Mouse (Mus musculus) Patski (cell line): Measurements from ENCODE around the gene Phka1. TPM values are rescaled to one million over a fixed set of nuclear protein-coding genes. Genes with fewer than 3 reads are reported as not detected.
"Not testable (repeated sequence)": the region's sequence is repeated elsewhere in the genome, so short reads cannot be mapped to it uniquely, and the experiment has no call there.

Experiments used
- ATAC-seq: fragments of 100-300 bp; one replicate; pipeline ENCODE4 v1.8.0; 2021
- CTCF ChIA-PET: fragments of 350-600 bp; sonication (Branson Sonifier 250); formaldehyde crosslinking; loops from one replicate; lab custom pipeline; 2022; ENCODE audit warnings: inconsistent platforms; lab: Charles Lee
- POLR2A ChIA-PET: fragments of 350-600 bp; sonication (Branson Sonifier 250); formaldehyde crosslinking; loops from one replicate; lab custom pipeline; 2022; ENCODE audit warnings: antibody characterized with exemption, inconsistent platforms; lab: Charles Lee
- DNase-seq: peaks from one replicate; pipeline ENCODE4 v3.0.0-alpha.2; 2011; ENCODE audit warnings: low read depth, low spot score
- H3K27me3 ChIP-seq: fragments of 371-371 bp; one replicate; pipeline ENCODE4 v1.5.1; 2021
- CTCF ChIP-seq: fragments of 100-300 bp; IDR thresholded peaks from one replicate; pipeline ENCODE4 v1.5.1; 2021
- in situ Hi-C: fragments of 300-500 bp; cut with MboI; formaldehyde crosslinking; loops from 3 replicates; pipeline ENCODE4 v1.11.1; 2018; ENCODE audit warnings: low pct_unique_long_range_greater_than_20kb, mixed read lengths
- polyA plus RNA-seq: library from polyadenylated mRNA; unstranded; gene quantifications from one replicate; pipeline ENCODE4 v1.2.3, GENCODE M21; 2021

Phka1 gene
- polyA plus RNA-seq, result 18.3 TPM

DNA sequence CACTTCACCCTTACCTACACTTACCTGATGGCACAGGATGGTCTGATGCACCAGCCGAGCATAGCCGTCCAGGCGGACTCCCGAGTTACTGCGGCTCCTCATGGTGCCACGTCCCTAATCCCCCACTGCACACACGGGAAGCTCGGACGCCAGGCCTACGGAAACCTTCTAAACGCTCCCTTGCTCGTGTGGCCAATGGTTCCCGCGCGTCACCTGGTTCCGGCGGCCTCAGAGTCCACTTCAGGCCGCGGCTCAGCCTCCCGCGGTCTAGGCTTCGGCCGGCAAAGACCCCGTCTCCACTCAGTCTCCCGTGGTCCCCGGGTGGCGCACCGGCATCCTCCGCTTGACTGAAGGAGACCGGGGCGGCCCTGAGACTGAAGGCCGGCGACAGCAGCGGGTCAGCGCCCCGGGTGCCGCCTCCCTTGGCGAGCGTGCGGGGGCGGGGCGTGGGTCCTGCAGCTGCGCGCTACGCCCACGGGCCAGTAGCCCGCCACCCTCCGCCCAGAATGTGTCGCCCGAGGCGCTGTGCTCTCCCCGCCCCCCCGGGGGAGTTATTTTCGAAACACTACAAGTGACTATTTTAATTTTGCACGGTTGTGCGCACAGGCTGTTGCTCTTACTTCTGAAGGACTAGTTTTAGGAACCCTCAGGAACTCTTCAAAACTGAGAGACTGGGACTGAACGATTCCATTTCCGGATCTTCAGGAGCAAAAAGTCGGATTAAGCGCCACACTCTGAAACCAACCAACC lies at the start of gene Phka1:
Gene Phka1 (minus strand): TSS at position 424 of the 750 bp plus-strand sequence.
- TF ChIP-seq CTCF, result no peak
- DNase-seq, result no peak
- ATAC-seq, result peak; percentile 86
- ChIA-PET POLR2A (interaction anchor here (0.6 kb wide), 2 partner anchors 15 to 67 kb away, joined by 3 to 7 read pairs; no protein-coding TSS in a partner anchor), CTCF (interaction anchor here (1.3 kb wide), 1 partner anchor 16 kb away, joined by 3 read pairs; no protein-coding TSS in a partner anchor)
- in situ Hi-C loops, result no loop called here
- H3K27me3 ChIP-seq, result peaks cover 25% of the 10 kb centered on the region

DNA sequence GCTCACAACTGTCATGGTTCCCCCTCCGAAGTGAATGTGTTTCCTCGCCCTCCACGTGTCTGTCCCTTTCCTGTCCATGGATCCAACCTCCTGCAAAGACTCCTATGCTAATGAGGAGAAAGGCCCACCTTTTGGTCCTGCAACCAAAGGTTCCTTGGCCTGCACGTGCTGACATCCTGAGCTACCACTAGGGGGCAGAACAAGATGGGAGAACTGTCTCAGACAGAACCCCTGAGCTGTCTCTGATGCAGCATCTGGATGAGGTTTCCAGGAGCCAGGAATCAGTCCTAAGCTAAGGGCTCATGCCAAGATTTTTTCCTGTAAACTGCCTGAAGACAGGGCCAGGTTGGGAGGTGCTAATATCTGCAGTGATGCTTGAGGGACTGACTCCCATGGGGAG lies 45.2 kb upstream of the Phka1 start:
- peak; percentile 31 for ATAC-seq

DNA sequence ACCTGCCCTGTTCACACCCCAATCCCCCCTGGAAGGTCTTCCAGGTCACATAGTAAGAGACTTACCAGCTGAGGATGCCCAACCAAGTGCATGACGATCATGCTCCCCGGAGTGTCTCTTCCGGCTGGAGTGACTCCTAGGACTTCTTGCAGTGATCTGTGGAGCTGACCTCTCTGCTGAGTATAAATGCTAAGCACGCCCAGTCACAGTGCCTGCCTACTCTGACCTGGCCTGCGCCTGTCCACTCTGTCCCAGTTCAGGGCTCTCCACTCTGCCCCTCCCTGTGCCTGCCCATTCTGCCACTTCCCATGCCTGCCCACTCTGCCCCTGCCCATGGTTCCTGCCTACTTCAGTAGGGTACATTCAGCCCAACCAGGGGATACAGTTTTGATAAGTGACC lies 42.8 kb upstream of the Phka1 start, which contains the start of gene Gm3880:
Gene Gm3880 (minus strand): TSS at position 101 of the 400 bp plus-strand sequence.
- in situ Hi-C loops, ATAC-seq, H3K27me3 ChIP-seq, DNase-seq, CTCF ChIA-PET, POLR2A ChIA-PET: not testable (repeated sequence)

More for the DNA sequence above, 45.2 kb upstream of the Phka1 start:
- H3K27me3 ChIP-seq, in situ Hi-C loops, POLR2A ChIA-PET, CTCF ChIA-PET, DNase-seq: not testable (repeated sequence)
- peak; percentile 24 for TF ChIP-seq CTCF

DNA sequence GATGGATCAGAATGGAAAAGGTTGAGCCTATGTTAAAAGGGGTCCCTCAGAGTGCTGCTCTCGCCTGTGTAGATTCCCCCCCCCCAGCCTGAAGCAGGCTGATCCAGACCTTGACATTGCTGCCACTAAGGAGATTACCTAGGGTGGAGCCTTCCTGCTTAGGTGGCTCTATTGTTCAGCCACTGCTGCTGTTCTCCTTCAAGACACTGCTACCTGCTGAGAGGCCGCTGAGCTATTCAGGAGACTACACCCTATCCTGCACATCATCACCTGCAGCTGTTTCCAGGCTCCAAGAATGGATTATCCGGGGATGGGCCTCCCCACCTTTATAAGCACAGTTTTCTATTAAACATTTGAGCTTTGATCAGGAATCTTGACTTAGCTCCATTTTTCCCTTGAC lies 40.7 kb upstream of the Phka1 start:
- CTCF ChIA-PET, POLR2A ChIA-PET, H3K27me3 ChIP-seq, ATAC-seq, in situ Hi-C loops, DNase-seq: not testable (repeated sequence)

DNA sequence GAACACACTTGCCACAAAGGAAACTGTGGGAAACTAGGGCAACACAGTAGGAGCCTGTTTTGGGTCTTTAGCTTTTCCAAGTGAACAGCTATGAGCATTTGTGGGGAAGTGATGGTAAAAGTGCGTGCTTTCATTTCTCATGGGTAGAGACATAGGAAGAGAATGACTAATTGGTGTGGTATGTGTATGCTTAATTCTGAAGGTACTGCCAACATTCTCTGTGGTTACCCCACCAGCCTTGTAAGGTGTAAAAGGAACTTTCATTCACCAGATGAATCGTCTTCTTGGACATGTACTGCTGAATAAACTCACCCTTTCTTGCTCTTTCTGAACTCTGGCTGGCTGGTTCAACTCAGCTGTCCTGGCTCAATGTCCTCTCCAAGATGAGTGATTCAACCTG lies 22.6 kb upstream of the Phka1 start:
- in situ Hi-C loops, result no loop called here
- no peak for TF ChIP-seq CTCF
- no peak for DNase-seq
- H3K27me3 ChIP-seq, result no peaks in the 10 kb centered on the region
- POLR2A ChIA-PET, result no interaction called here
- no peak for ATAC-seq
- CTCF ChIA-PET, result no interaction called here

DNA sequence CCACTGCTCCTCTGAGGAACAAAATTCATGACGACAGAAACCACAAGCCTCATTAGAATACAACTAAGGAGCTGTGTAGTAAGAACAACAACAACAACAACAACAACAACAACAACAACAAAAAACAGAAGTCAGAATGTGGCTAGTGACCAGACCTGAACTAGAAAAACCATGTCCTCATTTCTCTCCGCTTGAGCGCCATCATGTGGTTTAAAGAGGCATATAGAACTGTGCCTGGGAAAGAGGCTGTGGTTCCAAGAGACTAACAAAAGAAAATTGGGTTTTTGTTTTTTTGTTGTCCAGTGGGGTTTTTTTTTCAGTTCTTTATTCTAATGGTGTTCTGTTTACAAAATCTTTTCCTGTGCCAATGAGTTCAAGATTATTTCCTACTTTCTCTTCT lies 16.7 kb upstream of the Phka1 start:
- ATAC-seq, result no peak
- CTCF ChIA-PET, result interaction anchor here (0.9 kb wide), 1 partner anchor 16 kb away, joined by 3 read pairs; the partner anchor contains the start of gene Phka1

DNA sequence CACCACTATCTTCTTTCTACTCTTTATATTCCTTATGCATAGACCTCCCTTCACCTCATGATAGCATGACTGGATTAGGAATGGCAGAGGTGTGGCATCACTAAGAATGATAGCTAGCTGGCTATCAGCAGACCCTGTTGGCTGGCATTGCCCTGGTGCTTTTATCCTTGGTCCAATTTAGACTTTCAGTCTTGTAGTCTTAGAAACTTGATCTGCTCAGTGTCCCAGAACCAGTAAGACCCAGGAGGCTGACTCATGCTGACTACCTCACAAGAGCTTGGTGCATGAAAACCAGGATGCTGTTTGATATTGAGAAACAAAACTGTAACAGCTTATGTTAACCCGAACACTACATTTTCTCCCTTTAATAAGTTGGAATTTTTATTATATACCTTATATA lies 1.6 kb upstream of the Phka1 start:
- no peak for TF ChIP-seq CTCF
- ATAC-seq (peak; percentile 63), DNase-seq (no peak)
- POLR2A ChIA-PET, result no interaction called here
- in situ Hi-C loops, result no loop called here
- peaks cover 31% of the 10 kb centered on the region for H3K27me3 ChIP-seq
- CTCF ChIA-PET, result no interaction called here

More for the DNA sequence above, 16.7 kb upstream of the Phka1 start:
- no peak for DNase-seq
- H3K27me3 ChIP-seq, result peaks cover 12% of the 10 kb centered on the region
- TF ChIP-seq CTCF, result peak; percentile 57
- in situ Hi-C loops, result no loop called here
- POLR2A ChIA-PET, result no interaction called here

DNA sequence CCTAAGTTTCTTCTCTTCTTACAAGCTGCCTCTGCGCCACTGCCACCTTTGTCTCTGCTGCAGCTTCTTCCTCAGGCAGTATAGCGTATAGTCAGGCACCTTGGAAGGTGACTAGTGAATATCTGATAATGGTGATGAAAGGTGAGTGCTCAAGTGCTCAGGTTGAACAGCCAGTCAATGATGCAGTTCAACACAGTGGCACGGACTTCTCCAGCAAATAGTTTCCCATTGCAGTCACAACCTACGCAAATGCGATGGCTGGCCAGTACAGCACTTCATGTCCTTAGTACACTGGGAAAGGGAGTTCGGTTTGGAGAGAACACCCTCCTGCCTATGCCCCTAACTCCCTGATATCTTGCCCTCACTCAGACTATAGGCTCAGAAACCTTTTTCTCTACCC lies 1.1 kb upstream of the Phka1 start:
- ChIA-PET CTCF (interaction anchor here (1.3 kb wide), 1 partner anchor 15 kb away, joined by 3 read pairs; no protein-coding TSS in a partner anchor), POLR2A (no interaction called here)
- ATAC-seq (no peak), DNase-seq (no peak)
- in situ Hi-C loops, result no loop called here
- H3K27me3 ChIP-seq, result peaks cover 31% of the 10 kb centered on the region
- no peak for TF ChIP-seq CTCF

DNA sequence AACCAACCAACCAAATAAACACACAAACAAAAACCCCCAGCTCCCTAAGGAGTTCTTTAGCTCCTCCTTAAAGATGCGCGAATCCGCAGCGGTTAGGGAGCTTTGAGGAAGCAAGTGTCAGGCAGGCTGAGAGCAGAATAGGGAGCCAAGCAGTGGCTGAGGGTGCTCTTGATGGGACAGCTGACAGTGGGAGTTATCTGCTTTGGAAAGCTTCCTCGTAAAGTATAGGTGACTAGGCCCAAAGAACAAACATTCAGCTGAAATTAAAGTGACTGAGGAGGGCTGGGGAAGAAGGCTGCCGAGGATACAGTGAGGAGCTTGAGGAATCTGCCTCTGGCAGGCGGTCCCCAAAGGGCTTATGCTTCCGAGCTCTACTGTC lies 516 bp upstream of the Phka1 start:
- peak; percentile 38 for ATAC-seq
- no peak for DNase-seq
- in situ Hi-C loops, result no loop called here
- ChIA-PET POLR2A (interaction anchor here (0.6 kb wide), 1 partner anchor 68 kb away, joined by 7 read pairs; no protein-coding TSS in a partner anchor), CTCF (interaction anchor here (1.3 kb wide), 1 partner anchor 16 kb away, joined by 3 read pairs; no protein-coding TSS in a partner anchor)
- H3K27me3 ChIP-seq, result peaks cover 26% of the 10 kb centered on the region
- no peak for TF ChIP-seq CTCF

DNA sequence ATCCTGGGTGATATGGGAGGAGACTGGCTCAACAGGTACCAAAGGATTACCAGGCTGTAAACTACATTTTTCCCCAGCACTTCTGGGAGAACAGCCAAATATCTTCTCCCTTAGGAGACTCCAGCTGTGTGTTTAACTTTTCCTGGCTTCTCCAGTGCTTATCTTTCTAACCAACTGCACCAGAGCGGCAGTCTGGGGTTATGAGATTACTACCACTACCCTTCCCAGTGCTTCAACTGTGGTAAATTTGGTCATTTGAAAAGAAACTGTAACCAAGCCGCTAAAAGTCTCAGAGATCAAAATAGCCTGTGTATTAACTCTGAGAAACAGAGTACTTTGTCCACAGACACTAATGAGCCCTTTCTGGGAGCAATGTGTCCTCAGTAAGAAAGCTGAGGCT lies 42.8 kb downstream of the Phka1 start:
- TF ChIP-seq CTCF, result no peak
- ChIA-PET POLR2A (no interaction called here), CTCF (no interaction called here)
- peaks cover 32% of the 10 kb centered on the region for H3K27me3 ChIP-seq
- no peak for ATAC-seq
- in situ Hi-C loops, result no loop called here
- no peak for DNase-seq

DNA sequence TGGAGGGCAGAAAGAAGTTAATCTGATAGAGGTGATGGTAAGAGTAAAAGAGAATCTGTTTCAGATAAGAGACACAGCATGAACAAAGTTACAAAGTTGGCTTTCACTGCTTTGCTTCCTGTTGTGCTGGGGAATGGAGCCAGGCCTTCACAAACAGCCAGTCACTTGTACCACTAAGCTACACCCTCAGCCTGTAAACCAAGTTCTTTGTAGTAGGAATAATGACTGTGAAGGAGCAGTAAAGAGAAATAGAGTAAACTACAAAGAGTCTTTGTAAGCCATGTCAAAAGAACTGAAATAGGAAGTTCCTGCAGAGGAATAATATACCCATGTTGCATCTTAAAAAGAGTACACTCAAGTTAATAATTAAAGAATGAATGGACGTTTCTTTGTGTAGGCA lies 55.5 kb downstream of the Phka1 start:
- DNase-seq (no peak), ATAC-seq (no peak)
- POLR2A ChIA-PET, result no interaction called here
- H3K27me3 ChIP-seq, result peaks cover 7% of the 10 kb centered on the region
- TF ChIP-seq CTCF, result no peak
- CTCF ChIA-PET, result interaction anchor here (1.4 kb wide), 1 partner anchor 15 kb away, joined by 3 read pairs; no protein-coding TSS in a partner anchor
- in situ Hi-C loops, result no loop called here
